Mouse (Mus musculus) bone marrow macrophage, adult 2 months (primary cell): Measurements from ENCODE around the gene Trim2.

Experiments used
- CTCF ChIP-seq: IDR thresholded peaks from 2 replicates; pipeline ENCODE4 v1.5.1; 2012; ENCODE audit warnings: low read depth, mild to moderate bottlenecking, low read length, moderate library complexity
- POLR2A ChIP-seq: IDR thresholded peaks from 2 replicates; pipeline ENCODE4 v1.6.1; 2012; ENCODE audit warnings: mild to moderate bottlenecking, low read depth, low read length, borderline replicate concordance

GRCm38 (mm10) chr3:84271058-84271457, 35.6 kb downstream of the Trim2 start:
- TF ChIP-seq CTCF = no peak
- no peak for TF ChIP-seq POLR2A
